Mouse (Mus musculus): Measurements from ENCODE around the gene Arhgef2.

GRCm38 (mm10) chr3:88637134-88637533, 31.4 kb downstream of the Arhgef2 start:
- TF ChIP-seq CTCF (IDR thresholded peaks at IDR 0.05; ENCODE audit: low read depth) (no peak), EP300 (IDR thresholded peaks at IDR 0.05; ENCODE audit: low read depth) (no peak)
